Mouse (Mus musculus): Measurements from ENCODE around the gene Tnfrsf11a.
"Not testable (repeated sequence)": the region's sequence is repeated elsewhere in the genome, so short reads cannot be mapped to it uniquely, and the experiment has no call there.

Gene Tnfrsf11a

GRCm38 (mm10) chr1:105786731-105787357 lies 6.3 kb downstream of the Tnfrsf11a start:
- DNase-seq: no peak

DNA sequence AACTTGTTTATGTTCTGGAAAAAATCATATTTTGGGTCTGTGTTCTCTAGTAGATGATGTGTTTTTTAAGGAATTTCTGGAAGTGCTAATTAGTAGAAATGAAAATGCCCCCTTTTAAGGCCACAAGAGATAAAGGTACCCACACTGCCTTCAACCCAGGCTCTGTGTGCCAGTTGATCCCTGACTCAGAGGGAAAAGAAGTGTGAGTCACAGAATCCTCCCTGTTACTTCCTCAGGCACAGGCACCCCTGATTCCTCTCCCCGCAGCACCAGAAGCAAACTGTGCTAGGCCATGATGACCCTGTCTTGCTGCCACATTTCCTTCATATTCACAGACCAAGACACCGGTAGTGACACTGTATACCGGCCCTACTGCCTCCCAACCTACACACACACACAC lies 9.6 kb downstream of the Tnfrsf11a start:
- no peak for DNase-seq

GRCm38 (mm10) chr1:105794670-105795069 lies 14.2 kb downstream of the Tnfrsf11a start:
- no peak for DNase-seq

DNA sequence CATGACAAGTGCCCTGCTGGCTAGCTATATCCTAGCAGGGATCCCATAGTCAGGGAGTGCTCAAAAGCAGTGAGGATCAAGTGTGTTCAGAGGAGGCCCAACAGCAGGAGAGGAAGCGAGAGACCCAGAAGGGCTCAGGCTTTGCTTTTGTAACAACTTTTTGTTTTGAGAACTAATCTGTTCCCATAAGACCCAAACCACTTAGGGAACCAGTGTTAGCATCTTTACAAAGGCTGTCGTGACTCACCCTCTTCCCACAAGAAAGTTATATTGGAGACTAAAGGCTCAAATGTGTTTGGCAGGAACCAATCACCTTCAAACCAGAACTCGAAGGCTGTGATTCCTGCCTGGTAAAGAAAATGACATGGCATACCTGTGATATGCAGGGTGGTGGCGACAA lies 15.2 kb downstream of the Tnfrsf11a start:
- no peak for DNase-seq

DNA sequence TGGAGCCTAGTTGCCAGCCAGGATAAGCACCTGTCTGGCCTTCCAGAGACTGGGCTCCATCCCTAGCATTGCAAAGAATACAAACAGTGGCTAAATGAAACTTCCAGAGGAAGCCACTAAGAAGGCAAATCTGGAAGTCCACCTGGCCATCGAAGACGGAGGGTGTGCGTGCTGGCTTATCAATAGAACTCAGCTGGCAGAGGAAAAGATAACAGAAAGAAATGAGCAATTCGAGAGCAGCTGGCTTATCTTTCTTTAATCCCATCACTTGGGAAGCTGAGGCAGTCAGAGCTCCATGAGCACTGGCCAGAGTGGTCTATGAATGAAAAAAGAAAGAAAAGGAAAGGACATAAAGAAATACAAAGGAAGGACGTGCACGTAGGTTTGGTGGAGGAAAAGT lies 20.1 kb downstream of the Tnfrsf11a start:
- no peak for DNase-seq

- DNase-seq: no peak
Observed at GRCm38 (mm10) chr1:105801252-105801651, 20.7 kb downstream of the Tnfrsf11a start.

- DNase-seq: no peak
Observed at GRCm38 (mm10) chr1:105802941-105803340, 22.4 kb downstream of the Tnfrsf11a start.

GRCm38 (mm10) chr1:105804285-105804684 lies 23.8 kb downstream of the Tnfrsf11a start:
- no peak for DNase-seq

DNA sequence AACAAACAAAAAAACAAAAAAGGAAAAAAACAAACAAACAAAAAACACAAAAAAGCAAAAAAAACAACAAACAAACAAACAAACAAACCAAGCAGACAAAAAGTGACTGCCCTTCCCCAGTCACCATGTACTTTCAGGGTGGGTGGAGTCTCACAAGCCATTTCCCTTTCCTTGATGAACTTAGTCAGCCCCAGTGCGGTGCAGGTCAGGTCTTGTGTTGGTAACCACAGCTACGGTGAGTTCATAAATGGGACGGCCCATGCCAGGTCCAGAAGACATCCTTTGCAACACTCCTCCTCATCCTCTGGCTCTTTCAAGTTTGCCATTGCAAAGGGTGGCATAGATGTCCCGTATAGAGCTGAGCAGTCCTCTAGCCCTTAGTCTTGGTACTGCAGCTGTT lies 25.0 kb downstream of the Tnfrsf11a start:
- DNase-seq: no peak

DNA sequence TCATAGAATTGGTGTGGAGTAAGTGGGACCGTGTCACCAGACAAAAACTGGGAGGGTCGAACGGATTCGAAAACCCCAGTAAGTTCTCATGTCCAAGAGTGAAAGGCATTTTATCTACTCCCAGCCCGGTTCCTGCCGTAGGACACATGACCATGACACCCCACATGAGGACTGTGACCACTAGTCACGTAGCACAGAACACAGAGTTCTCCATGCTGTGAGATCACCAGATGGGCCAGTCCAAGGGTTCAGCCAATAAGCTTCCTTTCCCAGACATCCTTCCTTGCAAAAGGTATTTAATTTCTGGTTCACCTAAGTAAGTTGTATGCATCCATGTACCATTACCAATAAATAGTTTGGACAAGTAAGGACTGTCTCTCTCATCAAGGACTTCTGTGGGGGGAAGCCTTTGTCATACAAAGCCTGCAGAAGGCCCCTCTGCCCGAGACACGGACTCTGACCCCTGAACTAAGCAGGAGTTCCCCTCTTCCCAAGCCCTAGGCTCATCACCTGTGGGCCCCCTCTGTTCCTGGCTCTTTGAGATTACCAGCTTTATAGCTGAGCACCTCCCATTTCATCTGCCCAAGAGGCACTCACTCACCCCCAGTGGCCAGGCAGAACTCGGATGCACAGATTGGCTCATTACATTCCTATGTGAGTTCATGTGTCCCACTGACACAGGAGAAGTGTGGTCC lies 26.7 kb downstream of the Tnfrsf11a start:
- DNase-seq: no peak

DNA sequence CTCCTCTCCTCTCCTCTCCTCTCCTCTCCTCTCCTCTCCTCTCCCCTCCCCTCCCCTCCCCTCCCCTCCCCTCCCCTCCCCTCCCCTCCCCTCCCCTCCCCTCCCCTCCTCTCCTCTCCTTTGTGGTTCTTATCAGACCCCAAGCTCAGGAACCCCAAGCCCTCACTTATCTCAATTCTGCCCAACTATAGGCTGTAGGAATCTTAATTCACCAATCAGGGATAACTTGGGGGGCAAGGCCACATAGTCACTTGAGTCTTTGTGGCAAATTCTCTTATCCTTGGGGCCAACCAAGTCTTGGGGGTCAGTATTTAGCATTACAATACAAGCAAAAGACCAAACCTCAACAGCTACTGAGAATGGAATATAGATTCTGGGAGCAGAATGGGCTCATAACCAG lies 31.5 kb downstream of the Tnfrsf11a start:
- not testable (repeated sequence) for DNase-seq

GRCm38 (mm10) chr1:105812960-105813708 lies 32.6 kb downstream of the Tnfrsf11a start:
- no peak for DNase-seq

- no peak for DNase-seq
Observed at GRCm38 (mm10) chr1:105813709-105814061, 33.2 kb downstream of the Tnfrsf11a start.

GRCm38 (mm10) chr1:105814402-105815270 lies 34.1 kb downstream of the Tnfrsf11a start:
- DNase-seq: no peak

- no peak for DNase-seq
Observed at GRCm38 (mm10) chr1:105815310-105815709, 34.8 kb downstream of the Tnfrsf11a start.

- DNase-seq: no peak
Observed at GRCm38 (mm10) chr1:105815736-105816135, 35.2 kb downstream of the Tnfrsf11a start.

DNA sequence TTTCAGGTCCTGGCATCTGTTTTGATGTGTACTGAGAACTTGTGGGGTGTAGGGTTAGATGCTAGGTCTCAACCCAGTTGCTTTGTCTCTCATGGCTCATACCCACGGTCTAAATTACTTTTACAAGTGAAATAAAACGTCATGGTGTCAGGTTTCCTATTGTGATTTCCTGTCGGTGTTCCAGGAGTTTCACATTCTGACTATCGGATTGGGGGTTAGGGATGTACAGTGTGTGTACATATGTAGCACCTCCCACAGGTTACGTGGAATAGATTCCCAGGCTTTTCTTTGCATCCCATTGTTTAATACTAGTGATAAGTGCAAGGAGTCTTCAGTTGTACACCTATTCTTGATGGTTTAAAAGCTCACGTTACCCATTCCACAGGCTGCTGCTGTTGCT lies 38.5 kb downstream of the Tnfrsf11a start:
- no peak for DNase-seq

DNA sequence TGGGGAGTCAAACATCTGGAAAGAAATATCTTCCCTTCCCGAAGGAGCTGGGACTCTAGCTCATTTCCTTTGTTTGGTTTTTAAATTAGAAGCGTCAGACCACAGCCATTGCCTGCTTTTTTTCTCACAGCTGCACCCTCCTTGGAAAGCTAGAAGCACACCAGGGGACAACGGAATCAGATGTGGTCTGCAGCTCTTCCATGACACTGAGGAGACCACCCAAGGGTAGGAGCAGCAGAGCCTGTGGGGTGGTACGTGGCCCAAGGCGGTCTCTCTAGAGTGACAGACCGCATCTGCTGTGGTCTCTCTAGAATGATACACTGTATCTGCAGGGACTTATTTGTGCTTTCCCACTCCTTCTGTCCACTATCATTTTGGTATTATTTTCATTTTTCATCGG lies 39.2 kb downstream of the Tnfrsf11a start:
- no peak for DNase-seq

- DNase-seq: peak; percentile 31
Observed at GRCm38 (mm10) chr1:105824356-105824755, 43.8 kb downstream of the Tnfrsf11a start.

DNA sequence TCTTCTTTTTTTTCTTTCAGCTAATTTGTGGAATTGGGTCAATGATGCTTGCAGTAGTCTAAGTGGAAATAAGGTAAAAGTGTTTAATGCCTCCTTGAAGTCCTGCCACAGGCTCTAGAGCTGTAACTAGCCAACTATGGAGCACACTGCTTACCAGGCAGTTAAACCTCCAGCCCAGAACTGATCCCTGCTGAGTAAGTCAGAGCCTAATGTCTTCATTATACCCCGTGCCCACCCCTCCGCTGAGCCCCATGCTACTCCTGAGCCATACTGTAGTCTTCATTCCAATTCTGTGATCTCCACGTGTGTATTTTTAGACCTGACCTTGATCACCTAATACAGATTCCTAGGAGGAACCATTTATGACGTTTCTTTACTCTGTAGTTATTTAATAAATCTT lies 44.5 kb downstream of the Tnfrsf11a start:
- DNase-seq: no peak

DNA sequence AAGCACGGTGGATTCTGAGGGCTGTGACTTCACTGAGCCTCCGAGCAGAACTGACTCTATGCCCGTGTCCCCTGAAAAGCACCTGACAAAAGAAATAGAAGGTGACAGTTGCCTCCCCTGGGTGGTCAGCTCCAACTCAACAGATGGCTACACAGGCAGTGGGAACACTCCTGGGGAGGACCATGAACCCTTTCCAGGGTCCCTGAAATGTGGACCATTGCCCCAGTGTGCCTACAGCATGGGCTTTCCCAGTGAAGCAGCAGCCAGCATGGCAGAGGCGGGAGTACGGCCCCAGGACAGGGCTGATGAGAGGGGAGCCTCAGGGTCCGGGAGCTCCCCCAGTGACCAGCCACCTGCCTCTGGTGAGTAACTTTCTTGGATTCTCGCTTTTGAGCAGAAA lies 46.9 kb downstream of the Tnfrsf11a start:
- no peak for DNase-seq

DNA sequence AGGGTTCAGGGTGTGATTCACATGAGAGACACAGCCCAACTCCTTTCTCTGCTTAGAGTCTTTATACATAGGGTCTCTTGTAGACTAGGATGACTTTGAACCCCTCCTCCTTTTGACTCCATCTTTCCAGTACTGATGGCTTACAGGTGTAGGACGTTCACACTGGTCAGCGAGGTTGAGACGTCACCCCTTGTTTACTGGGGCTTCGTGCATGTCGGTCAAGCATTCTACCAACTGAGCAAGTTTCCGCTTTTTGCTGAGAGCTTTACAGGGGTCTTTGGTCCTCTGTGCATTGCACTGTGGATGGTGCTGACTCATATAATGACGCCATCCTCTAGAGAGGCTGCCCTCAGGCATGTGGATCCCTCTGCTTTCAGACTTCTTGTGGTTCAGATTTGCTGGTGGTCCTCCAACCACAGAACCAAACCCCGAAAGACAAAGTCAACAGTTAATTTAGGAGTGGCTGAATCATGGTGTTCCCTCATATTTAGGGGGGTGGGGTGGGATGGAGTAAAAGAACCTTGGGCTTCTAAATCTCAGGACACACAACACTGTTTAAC lies 47.3 kb downstream of the Tnfrsf11a start:
- no peak for DNase-seq

DNA sequence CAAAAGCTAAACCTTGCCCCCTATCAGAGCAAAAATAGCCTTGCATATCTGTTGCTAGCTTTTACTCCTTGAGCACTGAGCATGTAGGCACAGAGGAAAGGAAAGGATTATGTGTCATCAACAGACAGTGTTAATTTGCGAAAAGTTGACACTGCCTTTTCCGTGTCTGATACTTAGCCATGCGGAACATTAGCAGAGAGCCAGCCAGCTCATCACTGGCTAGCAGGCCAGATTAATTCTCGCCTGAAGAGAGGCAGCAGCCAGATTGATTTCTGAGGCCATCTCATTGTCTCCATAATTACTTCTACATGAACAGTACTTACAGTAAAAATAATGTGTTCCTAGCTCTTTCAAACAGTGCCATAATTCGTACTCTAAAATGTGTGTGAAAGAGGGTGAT lies 48.7 kb downstream of the Tnfrsf11a start:
- no peak for DNase-seq
